Mouse (Mus musculus): ENCODE data around the gene Tgfb2.

Gene Tgfb2

GRCm38 (mm10) chr1:186587065-186587804 is 118.6 kb downstream of the Tgfb2 start:
- in situ Hi-C loops (cut with MboI, MseI) = no loop called here

GRCm38 (mm10) chr1:186585571-186586164 is 120.1 kb downstream of the Tgfb2 start:
- in situ Hi-C loops (cut with MboI, MseI) = no loop called here

GRCm38 (mm10) chr1:186583933-186584332 is 121.9 kb downstream of the Tgfb2 start:
- in situ Hi-C loops (cut with MboI, MseI) = no loop called here

GRCm38 (mm10) chr1:186582113-186582512 is 123.7 kb downstream of the Tgfb2 start:
- in situ Hi-C loops (cut with MboI, MseI) = no loop called here

GRCm38 (mm10) chr1:186581666-186582065 is 124.1 kb downstream of the Tgfb2 start:
- in situ Hi-C loops (cut with MboI, MseI) = no loop called here

- in situ Hi-C loops (cut with MboI, MseI) = no loop called here
Observed at GRCm38 (mm10) chr1:186581114-186581513, 124.7 kb downstream of the Tgfb2 start.

- in situ Hi-C loops (cut with MboI, MseI) = no loop called here
Observed at GRCm38 (mm10) chr1:186577302-186577701, 128.5 kb downstream of the Tgfb2 start.

GRCm38 (mm10) chr1:186575629-186576028 is 130.2 kb downstream of the Tgfb2 start:
- in situ Hi-C loops (cut with MboI, MseI) = no loop called here

- in situ Hi-C loops (cut with MboI, MseI) = no loop called here
Observed at GRCm38 (mm10) chr1:186575074-186575473, 130.7 kb downstream of the Tgfb2 start.
